Mouse (Mus musculus): ENCODE data around the gene Gcdh.

DNA sequence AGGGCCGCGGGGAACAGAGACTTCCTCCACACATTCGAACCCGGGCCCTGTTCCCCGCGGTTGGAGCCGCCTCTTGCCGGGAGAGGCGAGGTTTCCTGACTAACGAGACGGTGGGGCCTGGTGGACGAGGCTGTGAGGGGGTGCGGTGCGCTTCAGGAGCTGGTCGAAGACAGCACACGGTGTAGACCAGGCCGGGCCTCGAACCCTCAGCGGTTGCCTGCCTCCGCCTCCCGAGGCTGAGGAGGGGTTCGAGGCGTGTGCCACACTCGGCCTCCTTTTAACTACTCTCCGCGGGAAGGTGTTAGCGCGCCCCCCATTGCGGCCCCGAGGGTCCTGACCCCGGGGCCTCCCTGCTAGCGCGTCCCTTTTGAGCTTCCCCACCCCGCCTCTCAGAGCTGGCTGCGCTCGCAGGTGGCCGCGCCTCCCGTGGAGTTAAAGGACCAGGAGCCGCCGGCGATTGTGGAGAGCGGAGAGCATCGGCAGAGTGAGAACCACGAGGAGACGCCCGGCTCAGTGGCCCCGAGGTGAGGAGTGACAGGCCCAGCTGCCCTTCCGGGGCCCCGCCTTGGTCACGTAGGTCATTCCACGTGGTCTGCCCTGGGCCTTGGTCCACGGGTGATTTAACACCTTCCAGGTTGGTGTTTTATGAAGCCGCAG, 21.3 kb downstream of the Gcdh start:
- TF ChIP-seq CTCF (IDR thresholded peaks at IDR 0.05; ENCODE audit: low read depth, low read length) (no peak), GATA1 (IDR thresholded peaks at IDR 0.05; ENCODE audit: borderline replicate concordance, low read length) (no peak), TAL1 (conservative IDR thresholded peaks at IDR 0.05; ENCODE audit: low read depth, low read length) (no peak), GATA2 (IDR thresholded peaks at IDR 0.05; ENCODE audit: borderline replicate concordance, low read depth, low read length) (no peak), POLR2AphosphoS5 (IDR thresholded peaks at IDR 0.05; ENCODE audit: insufficient replicate concordance, low read depth, low read length) (no peak; the same call in 1 of the 2 replicates)
